Mouse (Mus musculus): ENCODE measurements around the gene Lhfpl4.

DNA sequence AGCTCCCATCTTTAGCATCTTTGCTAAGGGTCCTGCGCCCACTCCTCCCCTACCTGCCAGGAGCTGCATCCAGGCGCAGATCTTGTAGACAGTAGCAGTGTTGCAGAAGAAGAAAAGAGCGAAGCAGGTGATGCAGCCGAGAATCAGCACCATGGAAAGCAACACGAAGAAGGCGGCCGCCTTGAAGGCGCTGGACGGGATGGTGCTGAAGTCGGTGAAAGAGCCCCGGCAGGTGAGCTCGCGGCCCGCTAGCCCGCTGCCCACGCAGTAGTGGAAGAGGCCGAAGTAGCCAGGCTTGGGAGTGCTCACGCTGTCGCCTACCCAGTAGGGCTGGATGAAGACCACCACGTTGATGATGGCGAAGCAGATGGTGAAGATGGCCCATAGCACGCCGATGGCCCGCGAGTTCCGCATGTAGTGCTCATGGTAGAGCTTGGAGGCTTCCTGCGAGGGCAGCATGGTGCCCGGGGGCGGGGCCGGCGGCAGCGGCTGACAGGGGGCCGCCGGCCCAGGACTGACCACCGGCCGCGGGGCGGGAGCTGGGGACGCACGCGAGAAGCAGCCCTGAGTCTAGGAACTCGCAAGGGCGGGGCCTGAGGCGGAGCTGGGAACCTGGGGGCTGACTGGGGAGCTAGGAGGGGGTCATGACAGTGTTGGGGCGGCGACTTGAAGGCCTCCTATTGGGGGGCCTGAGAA lies 1.3 kb downstream of the Lhfpl4 start:
- TF ChIP-seq POLR2A (IDR thresholded peaks at IDR 0.05; ENCODE audit: insufficient read depth, low read length): no peak
- no peak for TF ChIP-seq CTCF (IDR thresholded peaks at IDR 0.05; ENCODE audit: low read depth, low read length)
